Mouse (Mus musculus) bone marrow, adult 2 months (tissue): ENCODE results near the gene Lrrc45.

Experiments used
- CTCF ChIP-seq: fragments of 200-500 bp; IDR thresholded peaks from 2 replicates; pipeline ENCODE4 v1.5.1; 2011; ENCODE audit warnings: low read length, control low read depth; ENCODE audit not compliant: control insufficient read depth, insufficient read depth
- POLR2A ChIP-seq: fragments of 200-500 bp; IDR thresholded peaks from 2 replicates; pipeline ENCODE4 v1.6.1; 2011; ENCODE audit warnings: low read depth, mild to moderate bottlenecking, control low read depth, low read length, borderline replicate concordance; ENCODE audit not compliant: control insufficient read depth

- no peak for TF ChIP-seq POLR2A
- TF ChIP-seq CTCF = no peak
Measured at GRCm38 (mm10) chr11:120731395-120731794, 17.7 kb downstream of the Lrrc45 start.
